ENCODE assay signal across 9 mouse cellular contexts in genomic region chr19:34547976-34548375, GRCm38 (mm10). TPM values are rescaled to one million over a fixed set of nuclear protein-coding genes. Genes with fewer than 3 reads are reported as not detected.
DNase-seq lines count a peak whose midpoint lies in the region; ATAC-seq lines count a peak whose summit lies in the region.
"Had no signal": no experiment of that assay in that cellular context is flagged by ENCODE, and none has a peak within 500 bp of the region (broad histone marks: within the 10 kb centered on the region; RNA-seq: fewer than 3 reads in every experiment).

No protein-coding gene starts in this region.

- no peak for ATAC-seq in intestine, embryonic 14.5 days (replicated peaks; ENCODE audit: low FRiP score, low TSS enrichment, low read depth)
- no peak for ATAC-seq in intestine, embryonic 15.5 days
- ATAC-seq in neutrophil, adult 5-6 weeks (ENCODE audit: extremely low read depth, insufficient number of reproducible peaks, low FRiP score, poor library complexity, severe bottlenecking), result peak; percentile 85

- H3K4me2 ChIP-seq in intestine, embryonic 14.5 days (ENCODE audit: low read length), result no peak overlapping the region
- no peak overlapping the region for H3K4me2 ChIP-seq in intestine, embryonic 15.5 days (replicated peaks)

- peak; percentile 84 for DNase-seq in intestine, embryonic 14.5 days (ENCODE audit: low spot score)
- DNase-seq in adrenal gland, adult 2 months, result peak; percentile 74
- peak; percentile 54 for DNase-seq in embryo, embryonic 11.5 days (ENCODE audit: low read depth, low spot score)
- peak; percentile 58 for DNase-seq in heart, postnatal 25 days (ENCODE audit: low spot score)
- peak; percentile 67 to 82 for DNase-seq in left cerebral cortex, postnatal 14 days (ENCODE audit: low spot score in 2 of 2)
- peak; percentile 74 to 89 for DNase-seq in thymus, postnatal 10 days (ENCODE audit: low spot score in 2 of 2)

- peaks cover 6% of the 10 kb centered on the region for H3K4me1 ChIP-seq in intestine, embryonic 14.5 days (replicated peaks; ENCODE audit: control insufficient read depth, insufficient read depth, low read length)
- peaks cover 7% of the 10 kb centered on the region; the same call in 1 of the 2 replicates for H3K4me1 ChIP-seq in intestine, embryonic 15.5 days (replicated peaks)

- WGBS in intestine, embryonic 14.5 days, result 40% methylated on average over 7 of the region's 7 CpGs
- WGBS in intestine, embryonic 15.5 days, result 40% methylated on average over 7 of the region's 7 CpGs

- no peak overlapping the region for H3K4me3 ChIP-seq in intestine, embryonic 14.5 days (ENCODE audit: low read depth, low read length)
- H3K4me3 ChIP-seq in intestine, embryonic 15.5 days (replicated peaks), result no peak overlapping the region

- H3K27ac ChIP-seq in intestine, embryonic 14.5 days (ENCODE audit: low read depth), result no peak overlapping the region
- H3K27ac ChIP-seq in intestine, embryonic 15.5 days, result no peak overlapping the region

- H3K9me3 ChIP-seq in intestine, embryonic 14.5 days (ENCODE audit: control insufficient read depth, low read length), result no peaks in the 10 kb centered on the region
- no peaks in the 10 kb centered on the region for H3K9me3 ChIP-seq in intestine, embryonic 15.5 days

- intact Hi-C loops in heart, postnatal 25 days (cut with DNase I), result loop anchor here (1.0 to 10.0 kb wide), 4 partner anchors 45 to 306 kb away; no protein-coding TSS in a partner anchor
- intact Hi-C loops in left cerebral cortex, postnatal 14 days (cut with DNase I), result no loop called here

- H3K36me3 ChIP-seq in intestine, embryonic 14.5 days (ENCODE audit: control insufficient read depth, insufficient read depth, low read length), result no peaks in the 10 kb centered on the region
- H3K36me3 ChIP-seq in intestine, embryonic 15.5 days, result no peaks in the 10 kb centered on the region

- H3K27me3 ChIP-seq in intestine, embryonic 14.5 days (replicated peaks; ENCODE audit: control insufficient read depth, insufficient read depth, low read length), result no peaks in the 10 kb centered on the region
- H3K27me3 ChIP-seq in intestine, embryonic 15.5 days (replicated peaks), result no peaks in the 10 kb centered on the region

- no peak overlapping the region for H3K9ac ChIP-seq in intestine, embryonic 14.5 days (ENCODE audit: low read length)
- H3K9ac ChIP-seq in intestine, embryonic 15.5 days, result no peak overlapping the region

RNA-seq across cellular contexts. Expression of gene Ifit2, which starts 2.5 kb away (rescaled TPM):
- polyA plus RNA-seq in intestine, embryonic 14.5 days (2014; fragmentation: Nextera tagmentation; extraction: Ambion mirVana), result 8.9 and 10.3 TPM in 2 replicates
- polyA plus RNA-seq in intestine, embryonic 15.5 days (2015; fragmentation: Nextera tagmentation; extraction: Ambion mirVana), result 6.3 and 6.7 TPM in 2 replicates
- total RNA-seq in adrenal gland, adult 2 months (2021), result 1 to 10 TPM; 3.0 to 5.1 TPM
- polyA plus RNA-seq in adrenal gland, adult 2 months (2012; rRNA removed), result 0.10 and 0.26 TPM in 2 replicates
- 1 to 10 TPM; 3.5 to 3.6 TPM for total RNA-seq in heart, postnatal 25 days (2021)
- 1 to 10 TPM; 7.7 TPM for total RNA-seq in left cerebral cortex, postnatal 14 days (2021)
- total RNA-seq in neutrophil, adult 5-6 weeks (2017), result 27.8 and 32.2 TPM in 2 replicates

RNA-seq across cellular contexts. Expression of gene Lipa, which starts 20.7 kb away (rescaled TPM):
- polyA plus RNA-seq in intestine, embryonic 14.5 days (2014; fragmentation: Nextera tagmentation; extraction: Ambion mirVana), result 28.2 and 31.3 TPM in 2 replicates
- polyA plus RNA-seq in intestine, embryonic 15.5 days (2015; fragmentation: Nextera tagmentation; extraction: Ambion mirVana), result 30.7 and 34.9 TPM in 2 replicates
- 100 to 1,000 TPM; 103 to 185 TPM for total RNA-seq in adrenal gland, adult 2 months (2021)
- polyA plus RNA-seq in adrenal gland, adult 2 months (2012; rRNA removed), result 44.2 and 70.9 TPM in 2 replicates
- 10 to 100 TPM; 21.0 to 25.6 TPM for total RNA-seq in heart, postnatal 25 days (2021)
- 10 to 100 TPM; 15.7 to 18.6 TPM for total RNA-seq in left cerebral cortex, postnatal 14 days (2021)
- 36.2 and 41.1 TPM in 2 replicates for total RNA-seq in neutrophil, adult 5-6 weeks (2017)

RNA-seq across cellular contexts. Expression of gene Ifit3, which starts 35.4 kb away (rescaled TPM):
- 0.60 and 0.90 TPM in 2 replicates for polyA plus RNA-seq in intestine, embryonic 14.5 days (2014; fragmentation: Nextera tagmentation; extraction: Ambion mirVana)
- polyA plus RNA-seq in intestine, embryonic 15.5 days (2015; fragmentation: Nextera tagmentation; extraction: Ambion mirVana), result 0.81 and 1.5 TPM in 2 replicates
- 1 to 10 TPM; 5.6 to 9.5 TPM for total RNA-seq in adrenal gland, adult 2 months (2021)
- 0.71 and 0.89 TPM in 2 replicates for polyA plus RNA-seq in adrenal gland, adult 2 months (2012; rRNA removed)
- 1 to 10 TPM; 3.8 to 4.0 TPM for total RNA-seq in heart, postnatal 25 days (2021)
- total RNA-seq in left cerebral cortex, postnatal 14 days (2021), result 1 to 10 TPM; 1.5 to 2.1 TPM
- total RNA-seq in neutrophil, adult 5-6 weeks (2017), result 102 and 104 TPM in 2 replicates

RNA-seq across cellular contexts. Expression of gene Ifit1bl1, which starts 53.8 kb away (rescaled TPM):
- polyA plus RNA-seq in intestine, embryonic 14.5 days (2014; fragmentation: Nextera tagmentation; extraction: Ambion mirVana), result 0.18 TPM in 1 of 2 replicates, not detected in the other
- polyA plus RNA-seq in intestine, embryonic 15.5 days (2015; fragmentation: Nextera tagmentation; extraction: Ambion mirVana), result 0.53 and 0.59 TPM in 2 replicates
- total RNA-seq in adrenal gland, adult 2 months (2021), result under 1 TPM; 0.58 to 0.86 TPM
- 0.04 and 0.15 TPM in 2 replicates for polyA plus RNA-seq in adrenal gland, adult 2 months (2012; rRNA removed)
- total RNA-seq in heart, postnatal 25 days (2021), result 1 to 10 TPM in 1 of 2 experiments, under 1 TPM in 1; 0.84 to 1.2 TPM
- total RNA-seq in left cerebral cortex, postnatal 14 days (2021), result 1 to 10 TPM; 1.6 to 2.2 TPM
- total RNA-seq in neutrophil, adult 5-6 weeks (2017), result 40.4 and 41.9 TPM in 2 replicates
- polyA plus RNA-seq: stomach, embryonic 14.5 days had no signal

RNA-seq across cellular contexts. Expression of gene Ifit3b, which starts 59.8 kb away (rescaled TPM):
- 0.11 and 0.15 TPM in 2 replicates for polyA plus RNA-seq in intestine, embryonic 14.5 days (2014; fragmentation: Nextera tagmentation; extraction: Ambion mirVana)
- polyA plus RNA-seq in intestine, embryonic 15.5 days (2015; fragmentation: Nextera tagmentation; extraction: Ambion mirVana), result 0.23 and 0.29 TPM in 2 replicates
- total RNA-seq in adrenal gland, adult 2 months (2021), result 1 to 10 TPM; 2.4 to 3.4 TPM
- 0.44 and 0.78 TPM in 2 replicates for polyA plus RNA-seq in adrenal gland, adult 2 months (2012; rRNA removed)
- total RNA-seq in heart, postnatal 25 days (2021), result 1 to 10 TPM; 1.1 TPM
- 1 to 10 TPM; 1.2 to 1.3 TPM for total RNA-seq in left cerebral cortex, postnatal 14 days (2021)
- total RNA-seq in neutrophil, adult 5-6 weeks (2017), result 46.0 and 50.7 TPM in 2 replicates
- polyA plus RNA-seq: stomach, embryonic 14.5 days had no signal
